Mouse (Mus musculus): ENCODE measurements at regions not wholly inside any gene's neighbourhood (a gene's known extent, or its start where the extent isn't known, plus 50 kb on each side); places are given as distances from the start of the nearest gene placed in this dataset.

- TF ChIP-seq POLR2A (IDR thresholded peaks at IDR 0.05; ENCODE audit: insufficient read depth, low read length) (no peak), EP300 (IDR thresholded peaks at IDR 0.05; ENCODE audit: insufficient read depth, low read depth, low read length) (no peak), CTCF (IDR thresholded peaks at IDR 0.05; ENCODE audit: low read depth, low read length) (no peak)
These were observed 76.6 kb upstream of the Man2a1 start for GRCm38 (mm10) chr17:64523899-64524298.

Measured in ES-Bruce4 (cell line).